Mouse (Mus musculus) heart, postnatal 0 days (tissue): Measurements from ENCODE around the gene Rnf43. TPM values are rescaled to one million over a fixed set of nuclear protein-coding genes. Genes with fewer than 3 reads are reported as not detected.

Source experiments
- ATAC-seq: fragments of 200-750 bp; cut with Nextera tagmentation; 2 replicates; pipeline ENCODE4 v1.8.0; 2017; ENCODE audit warnings: low read depth, moderate number of reproducible peaks, moderate library complexity; ENCODE audit not compliant: insufficient read depth
- DNase-seq: peaks from one replicate; pipeline ENCODE4 v3.0.0-alpha.2; 2016; ENCODE audit warnings: low spot score
- H3K27ac ChIP-seq: fragments of 300-500 bp; sonication (generic); 2 replicates; pipeline ENCODE4 v1.5.1; 2014; ENCODE audit warnings: low read depth, mild to moderate bottlenecking
- H3K27me3 ChIP-seq: fragments of 300-500 bp; sonication (generic); 2 replicates; pipeline ENCODE4 v1.6.1; 2014; ENCODE audit warnings: low read length, mixed read lengths; ENCODE audit not compliant: control insufficient read depth, insufficient read depth
- H3K36me3 ChIP-seq: fragments of 300-500 bp; sonication (generic); replicated peaks from 2 replicates; pipeline ENCODE4 v1.6.1; 2014; ENCODE audit warnings: low read length, mixed read lengths; ENCODE audit not compliant: control insufficient read depth, insufficient read depth
- H3K4me1 ChIP-seq: fragments of 300-500 bp; sonication (generic); 2 replicates; pipeline ENCODE4 v1.6.1; 2014; ENCODE audit warnings: antibody characterized with exemption; ENCODE audit not compliant: control insufficient read depth, insufficient read depth
- H3K4me2 ChIP-seq: fragments of 300-500 bp; sonication (generic); 2 replicates; pipeline ENCODE4 v1.6.1; 2014; ENCODE audit warnings: low read depth, mild to moderate bottlenecking, low read length, moderate library complexity
- H3K4me3 ChIP-seq: fragments of 300-500 bp; sonication (generic); 2 replicates; pipeline ENCODE4 v1.5.1; 2014; ENCODE audit warnings: low read depth, low read length
- H3K9ac ChIP-seq: fragments of 300-500 bp; sonication (generic); replicated peaks from 2 replicates; pipeline ENCODE4 v1.6.1; 2014; ENCODE audit warnings: low read depth, low read length, mixed read lengths
- H3K9me3 ChIP-seq: fragments of 300-500 bp; sonication (generic); replicated peaks from 2 replicates; pipeline ENCODE4 v1.6.1; 2016; ENCODE audit warnings: low read length; ENCODE audit not compliant: control insufficient read depth
- CTCF ChIP-seq: IDR thresholded peaks from 2 replicates; pipeline ENCODE4 v1.5.1; 2016; ENCODE audit warnings: antibody characterized with exemption, control low read depth, low read depth
- EP300 ChIP-seq: IDR thresholded peaks from 2 replicates; pipeline ENCODE4 v1.6.1; 2016; ENCODE audit warnings: antibody characterized with exemption, low read depth
- WGBS: fragments of 180-500 bp; shearing (Covaris S2); extraction: QIAGEN DNeasy Blood & Tissue Kit; methylation state at CpG from one replicate; pipeline ENCODE4 v1.1.7; 2014; 5-methylcytosine and 5-hydroxymethylcytosine counted together
- polyA plus RNA-seq: library from polyadenylated mRNA; unstranded; fragments of >200 nt; fragmentation: Nextera tagmentation; extraction: Ambion mirVana; gene quantifications from 2 replicates; pipeline ENCODE4 v1.2.1, GENCODE M21; 2015
- total RNA-seq: library from RNA; depleted of rRNA; stranded (reverse); fragments of >200 nt; gene quantifications from 2 replicates; pipeline ENCODE4 v1.2.3, GENCODE M21; 2014; ENCODE audit warnings: low replicate concordance

Gene Rnf43
- total and polyA plus RNA-seq, 2 experiments from 2014 or later = 0.48 to 0.73 TPM

DNA sequence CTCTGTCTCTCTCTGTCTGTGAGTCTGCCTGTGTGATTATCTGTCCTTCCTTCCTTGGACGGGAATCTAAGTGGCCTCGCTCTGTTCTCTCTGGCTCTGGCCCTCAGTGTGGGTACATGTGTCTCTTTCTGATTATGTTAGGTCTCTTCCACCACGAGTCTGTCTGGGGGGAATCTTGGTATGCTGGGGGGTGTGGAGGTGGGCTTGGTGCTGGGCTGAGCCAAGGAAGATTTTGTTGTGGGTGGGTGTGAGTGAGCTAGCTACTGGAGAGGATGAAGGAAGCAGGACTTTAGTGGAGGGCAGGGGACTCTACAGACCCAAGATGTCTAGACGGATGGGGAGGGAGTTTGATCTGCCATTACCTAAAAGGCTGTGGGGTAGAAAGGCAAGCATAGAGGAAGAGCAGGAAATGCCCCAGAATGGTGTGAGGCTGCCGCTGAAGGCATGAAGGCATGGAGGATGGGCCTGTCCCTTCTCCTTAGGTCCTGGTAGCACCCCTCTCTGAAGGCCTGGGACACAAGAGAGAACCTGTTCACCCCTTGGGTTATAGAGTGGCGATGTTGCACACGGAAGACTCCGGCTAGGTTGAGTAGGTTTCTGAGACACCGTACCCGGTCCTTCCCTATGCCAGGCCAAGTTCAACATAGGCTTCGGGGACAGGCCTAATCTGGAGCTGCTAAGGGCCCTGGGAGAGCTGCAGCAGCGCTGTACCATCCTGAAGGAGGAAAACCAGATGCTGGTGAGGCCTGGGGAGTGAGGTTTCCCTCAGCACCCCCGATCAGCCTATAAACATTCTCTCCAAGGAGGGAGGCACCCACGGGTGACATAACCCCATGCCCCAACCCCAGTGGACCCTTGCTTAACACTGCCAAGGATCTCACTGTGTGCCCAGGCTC lies 99.5 kb downstream of the Rnf43 start:
- Histone ChIP-seq H3K9ac (no peak overlapping the region), H3K36me3 (no peaks in the 10 kb centered on the region), H3K4me2 (no peak overlapping the region), H3K27me3 (peaks cover 77% of the 10 kb centered on the region), H3K9me3 (no peaks in the 10 kb centered on the region), H3K4me1 (no peaks in the 10 kb centered on the region), H3K4me3 (no peak overlapping the region), H3K27ac (no peak overlapping the region)
- TF ChIP-seq EP300 (no peak), CTCF (no peak)
- WGBS = 65% methylated on average over 14 of the region's 14 CpGs
- no peak for ATAC-seq
- no peak for DNase-seq

DNA sequence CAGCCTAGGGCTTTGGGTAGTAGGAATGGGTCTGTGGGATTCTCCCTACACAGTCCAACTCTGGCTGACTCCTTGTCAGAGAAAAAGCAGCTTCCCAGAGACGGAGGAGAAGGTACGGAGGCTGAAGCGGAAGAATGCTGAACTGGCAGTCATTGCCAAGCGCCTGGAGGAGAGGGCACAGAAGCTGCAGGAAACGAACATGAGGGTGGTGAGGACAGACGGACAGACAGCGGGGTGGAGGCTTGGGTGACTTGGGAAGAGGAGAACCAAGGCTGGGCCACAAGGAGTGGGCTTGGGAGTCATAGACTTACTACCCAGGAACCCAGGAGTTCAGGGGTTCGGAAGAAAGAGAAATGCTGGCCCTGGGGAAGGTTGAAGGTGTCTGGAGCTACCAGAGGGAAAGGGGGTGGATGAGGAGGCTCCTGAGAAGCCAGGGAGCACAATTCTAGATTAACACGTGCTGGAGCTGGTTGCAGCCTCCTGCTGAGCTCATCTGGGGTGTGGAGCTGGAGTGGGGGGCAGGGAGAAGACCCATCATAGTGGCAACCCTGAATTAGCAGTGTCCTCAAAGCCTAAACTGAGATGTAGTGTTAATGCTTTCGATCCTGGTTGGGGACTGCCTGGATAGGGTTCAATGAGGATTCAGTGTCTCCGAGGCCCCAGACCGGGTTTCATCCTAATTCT lies 100.3 kb downstream of the Rnf43 start:
- Histone ChIP-seq H3K9me3 (no peaks in the 10 kb centered on the region), H3K27ac (no peak overlapping the region), H3K4me1 (no peaks in the 10 kb centered on the region), H3K9ac (no peak overlapping the region), H3K4me3 (no peak overlapping the region), H3K4me2 (no peak overlapping the region), H3K36me3 (no peaks in the 10 kb centered on the region), H3K27me3 (peaks cover 80% of the 10 kb centered on the region)
- no peak for ATAC-seq
- WGBS = 34% methylated on average over 12 of the region's 12 CpGs
- TF ChIP-seq CTCF (no peak), EP300 (no peak)
- DNase-seq = no peak

DNA sequence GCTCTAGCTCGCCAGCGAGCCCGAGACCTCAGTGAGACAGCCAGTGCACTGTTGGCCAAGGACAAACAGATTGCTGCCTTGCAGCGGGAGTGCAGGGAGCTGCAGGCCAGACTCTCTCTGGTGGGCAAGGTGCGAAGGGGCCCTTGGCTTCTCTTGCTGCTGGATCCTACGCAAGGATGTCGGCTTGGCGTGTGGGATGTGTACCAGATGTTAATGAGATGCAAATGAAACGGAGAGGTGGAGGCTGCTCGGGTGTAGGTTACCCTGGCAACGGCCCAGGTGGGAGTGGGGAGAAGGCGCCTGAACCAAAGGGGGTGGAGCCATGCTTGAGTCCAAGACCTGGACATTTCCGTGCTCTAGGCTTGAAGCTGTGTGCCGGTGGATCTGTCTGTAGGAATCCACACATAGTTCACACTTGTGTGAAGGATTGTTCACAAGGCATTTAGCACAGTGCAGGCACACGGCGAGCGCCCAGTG lies 101.0 kb downstream of the Rnf43 start:
- DNase-seq (no peak), ATAC-seq (no peak)
- Histone ChIP-seq H3K27ac (no peak overlapping the region), H3K36me3 (no peaks in the 10 kb centered on the region), H3K4me1 (no peaks in the 10 kb centered on the region), H3K9me3 (no peaks in the 10 kb centered on the region), H3K9ac (no peak overlapping the region), H3K4me3 (peak overlapping the region; percentile 40), H3K27me3 (peaks cover 80% of the 10 kb centered on the region), H3K4me2 (peak overlapping the region; percentile 64)
- no peak for TF ChIP-seq EP300
- no peak for TF ChIP-seq CTCF
- WGBS = 5% methylated on average over 17 of the region's 17 CpGs

GRCm38 (mm10) chr11:87763988-87764876 lies 101.7 kb downstream of the Rnf43 start:
- H3K4me3 ChIP-seq = peak overlapping the region; percentile 40
- peaks cover 80% of the 10 kb centered on the region for H3K27me3 ChIP-seq
- no peaks in the 10 kb centered on the region for H3K9me3 ChIP-seq
- no peak for TF ChIP-seq CTCF
- no peak for TF ChIP-seq EP300
- ATAC-seq = no peak
- H3K9ac ChIP-seq = 0 out of 2 replicates have a peak overlapping the region, but pooled peaks have one; percentile 9
- no peaks in the 10 kb centered on the region for H3K36me3 ChIP-seq
- H3K4me2 ChIP-seq = peak overlapping the region; percentile 64
- 3% methylated on average over 63 of the region's 65 CpGs for WGBS
- no peaks in the 10 kb centered on the region for H3K4me1 ChIP-seq
- H3K27ac ChIP-seq = no peak overlapping the region
- no peak for DNase-seq

- Histone ChIP-seq H3K36me3 (no peaks in the 10 kb centered on the region), H3K9me3 (no peaks in the 10 kb centered on the region), H3K4me2 (no peak overlapping the region), H3K4me1 (no peaks in the 10 kb centered on the region), H3K27me3 (peaks cover 47% of the 10 kb centered on the region), H3K9ac (no peak overlapping the region), H3K4me3 (no peak overlapping the region), H3K27ac (no peak overlapping the region)
- ATAC-seq (no peak), DNase-seq (no peak)
- TF ChIP-seq EP300 (no peak), CTCF (no peak)
- WGBS = 74% methylated on average over 4 of the region's 4 CpGs
These were observed 106.2 kb downstream of the Rnf43 start for GRCm38 (mm10) chr11:87768745-87769144.
